Mouse (Mus musculus) right cerebral cortex, postnatal 4 days (tissue): Measurements from ENCODE around the gene Adcy5.

ENCODE experiments used
- DNase-seq: peaks from one replicate; pipeline ENCODE4 v3.0.0-alpha.2; 2022

The Adcy5 gene

DNA sequence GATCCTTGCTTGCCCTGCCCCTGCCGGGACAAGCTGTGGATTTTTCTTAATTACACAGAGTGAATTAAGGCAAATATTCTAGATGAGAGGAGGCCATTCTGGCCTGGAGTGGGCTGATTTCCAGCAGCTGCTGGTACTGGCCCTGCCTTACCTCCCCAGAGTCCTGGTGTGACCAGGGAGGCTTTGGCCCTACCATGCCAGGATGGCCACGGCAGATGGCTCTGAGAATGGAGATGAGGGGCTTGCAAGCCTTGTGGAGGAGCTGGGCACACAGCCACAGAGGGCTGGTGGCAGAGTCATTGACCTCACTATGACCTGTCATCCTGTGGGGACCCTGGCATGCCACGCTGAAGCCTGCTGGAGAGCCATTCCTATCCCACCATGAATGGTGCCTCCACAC, 54.1 kb downstream of the Adcy5 start:
- DNase-seq: no peak

- no peak for DNase-seq
Observed at GRCm38 (mm10) chr16:35209753-35210152, 55.1 kb downstream of the Adcy5 start.

GRCm38 (mm10) chr16:35215047-35215446, 60.4 kb downstream of the Adcy5 start:
- DNase-seq: no peak

- DNase-seq: no peak
Observed at GRCm38 (mm10) chr16:35215498-35215897, 60.8 kb downstream of the Adcy5 start.

DNA sequence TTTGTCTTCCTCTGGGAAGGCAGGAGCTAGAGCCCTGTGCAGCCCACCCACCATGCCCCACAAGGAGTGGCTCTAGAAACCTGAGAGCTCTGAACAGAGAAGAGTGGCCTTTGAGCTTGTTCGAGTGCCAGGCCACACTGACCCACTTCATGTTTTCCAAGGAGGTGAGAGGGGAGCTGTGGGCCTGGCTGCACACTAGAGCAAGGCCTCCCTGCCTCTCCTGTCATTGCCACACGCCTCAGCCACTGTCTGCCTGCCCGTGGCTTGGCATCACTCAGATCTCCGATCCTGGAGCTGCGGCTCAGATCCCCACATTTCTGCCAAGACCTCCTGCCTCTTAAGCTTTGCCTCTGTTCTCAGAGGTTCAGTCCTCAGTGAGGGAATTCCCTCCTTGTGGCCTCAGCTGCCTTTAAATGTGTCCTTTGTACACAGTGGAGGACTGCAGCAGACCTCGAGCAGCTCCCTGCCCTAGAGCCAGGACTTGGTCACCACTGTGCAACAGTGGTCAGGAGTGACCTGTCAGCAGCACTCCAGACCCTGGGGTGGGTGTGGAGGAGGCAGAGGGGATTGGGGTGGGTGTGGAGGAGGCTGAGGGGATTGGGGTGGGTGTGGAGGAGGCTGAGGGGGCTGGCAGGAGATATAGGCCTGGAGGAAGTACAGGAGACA, 62.3 kb downstream of the Adcy5 start:
- no peak for DNase-seq

- no peak for DNase-seq
Observed at GRCm38 (mm10) chr16:35220412-35220811, 65.7 kb downstream of the Adcy5 start.

DNA sequence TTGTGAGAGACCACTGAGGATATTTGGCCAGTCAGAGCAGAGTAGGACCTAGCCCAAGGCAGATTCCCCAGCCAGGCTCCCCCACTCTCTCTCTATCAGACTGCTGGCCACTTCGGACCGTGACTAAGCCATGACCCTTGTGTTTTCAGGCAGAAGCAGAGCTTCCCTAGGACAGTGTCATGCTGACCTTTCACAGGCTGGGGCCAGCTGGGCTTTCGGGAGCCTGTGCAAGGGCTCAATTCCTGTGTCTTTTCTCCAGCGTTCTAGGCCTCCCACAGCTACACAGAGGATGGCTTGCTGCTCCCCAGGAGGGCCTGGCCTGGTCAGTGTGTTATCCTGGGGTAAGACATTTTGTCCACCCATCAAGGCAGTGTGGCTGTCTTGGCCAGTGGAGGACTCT, 66.9 kb downstream of the Adcy5 start:
- no peak for DNase-seq

GRCm38 (mm10) chr16:35223930-35224329, 69.3 kb downstream of the Adcy5 start:
- peak; percentile 51 for DNase-seq

GRCm38 (mm10) chr16:35224716-35225115, 70.0 kb downstream of the Adcy5 start:
- DNase-seq: no peak

GRCm38 (mm10) chr16:35229582-35229981, 74.9 kb downstream of the Adcy5 start:
- DNase-seq: no peak

DNA sequence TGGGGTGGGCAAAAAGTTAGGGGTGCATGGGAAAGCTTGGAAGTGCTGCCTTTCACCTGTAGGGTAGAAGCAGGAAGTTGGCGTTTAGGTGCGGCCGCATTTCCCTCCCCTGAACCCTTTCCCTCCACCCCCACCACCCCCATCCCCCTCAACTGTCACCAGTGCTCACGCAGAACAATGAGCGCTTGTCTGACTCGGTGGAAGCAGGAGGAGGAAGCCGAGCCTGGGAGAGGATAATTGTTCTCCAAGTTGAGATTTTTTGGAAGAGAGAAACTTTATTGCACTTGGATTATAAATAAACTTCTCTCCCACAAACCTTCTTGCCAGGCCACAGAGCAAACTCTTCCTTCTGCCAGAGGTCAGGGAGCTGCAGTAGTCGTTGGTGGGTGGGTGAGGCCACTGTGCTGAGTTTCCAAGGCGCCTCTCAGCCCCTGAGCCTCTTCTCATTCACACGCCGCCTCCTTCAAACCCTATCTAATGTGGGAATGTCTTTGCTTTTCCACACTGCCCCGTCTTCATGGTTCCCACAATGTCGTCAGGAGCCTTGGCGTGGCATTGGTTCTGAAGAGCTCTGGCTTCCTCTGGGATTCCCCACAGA, 77.6 kb downstream of the Adcy5 start:
- DNase-seq: no peak

DNA sequence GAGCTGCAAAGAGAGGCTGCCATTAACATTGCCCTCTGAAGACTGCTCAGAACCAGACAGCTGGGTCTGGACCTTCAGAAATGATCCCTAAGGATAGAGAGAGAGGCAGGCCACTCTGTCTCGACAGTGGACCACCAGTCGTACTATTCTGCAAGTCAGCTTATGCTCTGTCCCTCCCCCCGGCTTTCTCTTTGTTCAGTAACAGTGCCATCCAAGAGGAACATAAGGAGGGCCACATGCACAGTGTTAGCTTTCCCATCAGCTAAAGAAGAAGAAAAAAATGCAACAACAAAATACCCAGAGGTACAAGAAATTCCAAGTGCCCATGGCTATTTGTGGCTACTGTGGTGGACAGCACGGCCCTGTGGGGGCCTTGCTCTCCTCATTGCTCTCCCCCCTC, 78.7 kb downstream of the Adcy5 start:
- DNase-seq: no peak

DNA sequence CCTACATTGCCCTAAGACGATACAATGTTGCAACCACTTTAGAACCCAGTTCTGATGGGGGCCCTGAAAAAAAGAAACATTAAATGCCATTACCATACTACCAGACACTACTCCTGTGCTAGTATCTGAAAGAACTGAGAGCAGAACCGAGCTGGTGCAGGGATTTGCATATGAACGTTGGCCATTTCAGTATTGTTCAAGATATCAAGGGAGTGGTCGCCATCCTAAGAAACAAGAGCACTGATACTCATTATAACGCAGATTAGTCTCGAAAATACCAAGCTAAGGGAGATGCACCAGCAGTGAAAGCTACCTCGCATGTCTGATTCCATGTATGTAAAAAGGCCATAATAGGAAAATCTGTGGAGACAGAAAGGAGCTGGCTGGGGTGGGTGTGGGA, 82.4 kb downstream of the Adcy5 start:
- no peak for DNase-seq

DNA sequence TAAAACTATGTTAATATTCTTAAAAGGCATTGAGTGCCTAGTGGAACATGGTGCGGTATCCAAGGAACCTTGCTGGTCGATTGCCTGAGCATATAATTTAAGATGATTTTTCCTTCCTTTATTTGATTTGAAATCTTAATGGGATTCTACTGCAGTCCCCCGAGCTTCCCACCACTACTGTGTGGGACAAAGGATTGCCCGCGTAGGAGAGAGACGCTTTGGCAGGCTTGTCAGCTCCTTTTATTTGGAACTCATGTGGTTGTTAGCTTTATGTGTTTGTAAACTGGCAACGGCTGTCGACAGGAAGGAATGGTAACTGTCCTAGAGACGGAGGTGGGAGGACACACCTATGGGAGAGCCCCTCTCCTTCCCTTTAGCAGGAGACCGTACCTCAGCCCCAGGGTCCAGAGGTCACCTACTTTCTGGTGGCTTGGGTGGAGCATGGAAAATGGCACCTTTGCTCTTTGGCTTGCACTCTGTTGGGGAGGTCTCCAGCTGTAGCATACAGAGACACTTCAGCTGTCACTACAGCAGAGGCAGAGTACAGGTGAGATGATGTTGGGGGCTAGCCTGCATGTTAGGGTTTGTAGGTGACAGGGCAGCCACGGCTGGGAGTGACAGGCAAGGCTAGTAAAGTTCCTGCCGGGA, 84.8 kb downstream of the Adcy5 start:
- no peak for DNase-seq

DNA sequence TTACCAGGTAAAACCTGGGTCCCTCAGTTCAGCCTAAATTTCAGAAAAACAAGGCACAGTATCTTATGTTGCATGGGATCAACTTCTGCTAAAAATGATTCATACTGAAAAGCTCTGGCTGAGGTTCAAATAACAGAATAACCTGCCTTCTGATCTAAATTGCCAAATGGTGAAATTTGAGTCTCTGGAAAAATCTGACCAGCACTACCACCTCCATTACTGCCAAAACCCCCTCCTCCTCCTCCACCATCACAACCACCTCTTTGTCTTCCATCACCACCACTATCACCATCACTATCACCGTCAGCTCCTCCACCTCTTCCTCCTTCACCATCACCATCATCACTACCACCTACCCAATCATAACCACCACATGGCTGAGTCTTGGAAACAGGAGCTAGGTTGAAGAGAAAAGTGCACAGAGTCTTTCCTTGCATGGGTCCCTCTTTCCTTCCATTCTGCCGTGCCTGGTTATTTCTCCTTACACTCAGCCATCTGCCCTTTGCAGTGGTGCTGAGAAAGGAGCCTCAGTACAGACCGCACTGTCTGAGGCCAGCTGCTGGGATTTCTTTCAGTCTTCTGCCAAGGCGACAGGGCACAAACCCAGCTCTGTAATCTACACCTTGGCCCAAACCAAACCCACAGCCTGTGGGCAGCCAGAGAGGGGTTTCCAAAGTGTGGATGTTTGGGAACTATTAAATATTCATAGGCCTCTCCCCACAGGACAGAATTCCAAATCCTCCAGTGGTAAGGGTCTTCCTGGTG, 85.5 kb downstream of the Adcy5 start:
- DNase-seq: no peak

GRCm38 (mm10) chr16:35247364-35247763, 92.7 kb downstream of the Adcy5 start:
- no peak for DNase-seq

- DNase-seq: peak; percentile 30
Observed at GRCm38 (mm10) chr16:35248825-35249224, 94.1 kb downstream of the Adcy5 start.

DNA sequence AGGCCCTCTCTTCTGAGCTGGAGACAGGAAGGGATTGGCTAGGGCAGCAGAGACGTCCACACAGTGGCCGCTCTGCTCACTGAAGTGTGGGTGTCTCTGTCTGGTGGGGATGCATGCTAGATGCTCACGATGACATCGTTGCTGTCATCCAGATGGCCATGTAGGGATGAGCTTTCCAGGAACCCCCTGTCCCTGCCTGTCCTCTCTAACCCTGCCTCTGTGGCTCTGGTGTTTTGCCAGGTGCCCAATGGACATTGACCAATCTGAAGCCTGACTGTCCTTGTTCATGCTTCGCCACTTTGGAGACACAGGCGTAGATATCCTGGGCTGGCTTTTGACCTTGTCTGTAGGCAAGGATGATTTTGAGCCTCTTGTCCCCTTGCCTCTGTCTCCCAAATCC, 95.1 kb downstream of the Adcy5 start:
- DNase-seq: no peak

DNA sequence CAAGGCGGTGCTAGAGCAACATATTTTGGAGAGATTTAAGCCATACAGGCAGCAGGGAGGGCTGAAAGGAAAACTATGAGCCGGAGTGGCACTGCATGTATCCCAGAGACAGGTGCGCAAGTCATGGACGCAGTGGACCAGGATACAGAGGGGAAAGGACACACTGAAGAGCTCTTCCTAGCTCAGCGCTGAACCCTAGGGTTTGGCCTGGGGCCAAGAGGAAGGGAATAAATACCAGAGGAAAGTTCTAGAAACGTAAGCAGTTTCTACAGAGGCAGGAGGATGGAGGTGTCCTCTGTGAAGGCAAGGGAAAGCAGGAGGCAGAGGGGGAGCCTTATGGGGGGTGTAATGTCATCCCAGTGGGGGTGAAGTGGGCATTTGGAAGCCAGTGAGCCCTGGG, 97.0 kb downstream of the Adcy5 start:
- DNase-seq: no peak

GRCm38 (mm10) chr16:35252967-35253366, 98.3 kb downstream of the Adcy5 start:
- DNase-seq: no peak

- DNase-seq: no peak
Observed at GRCm38 (mm10) chr16:35255981-35256380, 101.3 kb downstream of the Adcy5 start.

- DNase-seq: peak; percentile 91
Observed at GRCm38 (mm10) chr16:35270353-35270934, 115.8 kb downstream of the Adcy5 start.

DNA sequence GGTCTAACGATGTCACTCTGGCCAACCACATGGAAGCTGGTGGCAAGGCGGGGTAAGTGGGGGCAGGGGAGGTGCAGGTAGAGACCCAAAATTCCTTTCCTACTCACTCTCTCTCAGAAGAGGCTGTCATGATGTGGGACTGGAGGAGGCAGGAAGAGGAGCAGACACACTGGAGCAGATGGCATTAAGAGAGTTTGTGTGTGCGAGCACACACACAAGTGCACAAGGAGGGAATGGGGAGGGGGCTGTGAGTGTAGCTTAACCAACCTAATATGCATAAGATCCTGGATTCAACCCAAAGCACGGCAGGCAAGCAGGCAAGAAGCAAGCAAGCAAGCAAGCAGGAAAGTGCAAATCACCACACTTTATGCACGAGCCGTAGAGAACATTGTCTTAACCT, 116.3 kb downstream of the Adcy5 start:
- DNase-seq: no peak
